ENCODE assay signal across 8 mouse cellular contexts in the genomic region with DNA sequence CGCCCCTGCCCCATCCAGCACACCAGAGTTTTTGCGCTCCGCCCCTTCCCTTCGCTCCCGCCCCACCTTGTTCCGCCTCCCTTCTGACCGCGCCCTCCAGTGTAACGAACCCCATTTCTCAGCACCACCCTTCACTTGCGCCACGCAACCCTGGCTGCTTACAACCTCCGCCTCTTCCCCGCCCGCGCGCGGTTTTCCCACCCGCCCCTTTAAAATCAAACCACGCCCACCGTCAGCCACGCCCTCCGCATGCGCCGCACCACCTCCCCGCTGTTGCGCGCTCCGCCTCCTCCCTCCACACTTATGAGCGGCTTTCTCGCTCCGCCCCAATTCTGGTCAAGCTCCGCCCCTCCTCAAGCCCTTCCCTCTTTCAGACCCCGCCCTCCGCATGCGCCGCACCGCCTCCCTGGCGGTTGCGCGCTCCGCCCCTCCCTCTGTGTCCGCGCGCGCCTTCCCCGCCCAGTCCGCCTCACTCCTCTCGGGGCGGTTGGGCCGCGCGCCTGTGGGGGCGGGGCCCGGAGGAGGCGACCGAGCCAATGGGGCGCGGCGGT. TPM values are rescaled to one million over a fixed set of nuclear protein-coding genes. Genes with fewer than 3 reads are reported as not detected.
A peak's percentile ranks its signal among the peaks of the same experiment; 100 is the strongest.
DNase-seq lines count a peak whose midpoint lies in the region; ATAC-seq and TF ChIP-seq lines count a peak whose summit lies in the region.

Gene Vkorc1l1, plus strand, starts transcription at position 476 of the 551 bp plus-strand sequence.

- under 1% methylated on average over 58 of the region's 59 CpGs for WGBS in bone marrow, adult 2 months
- WGBS in embryonic facial prominence, embryonic 15.5 days: under 1% methylated on average over 58 of the region's 59 CpGs
- WGBS in limb, embryonic 14.5 days: under 1% methylated on average over 56 of the region's 59 CpGs
- 1% methylated on average over 44 of the region's 59 CpGs for WGBS in midbrain, postnatal 0 days

- H3K9ac ChIP-seq in embryonic facial prominence, embryonic 15.5 days: peak within 1 kb of the TSS; percentile 85
- peak within 1 kb of the TSS; percentile 85 for H3K9ac ChIP-seq in limb, embryonic 14.5 days (ENCODE audit: low read depth, low read length, severe bottlenecking)
- H3K9ac ChIP-seq in midbrain, postnatal 0 days (replicated peaks; ENCODE audit: low read length, poor library complexity, severe bottlenecking): peak within 1 kb of the TSS; percentile 87

- peak; percentile 7; the same call in 1 of the 2 replicates for TF ChIP-seq POLR2A in bone marrow, adult 2 months (IDR thresholded peaks at IDR 0.05; ENCODE audit: borderline replicate concordance, control insufficient read depth, low read depth, low read length)
- TF ChIP-seq POLR2A in limb, embryonic 14.5 days (IDR thresholded peaks at IDR 0.05; ENCODE audit: borderline replicate concordance, extremely low read depth, insufficient read depth, insufficient read length): no peak

- peak; percentile 100 for DNase-seq in 416B (ENCODE audit: low read depth)
- peak; percentile 98 for DNase-seq in heart, adult 8-10 months (ENCODE audit: low spot score)
- peak; percentile 99 for DNase-seq in kidney, adult 9 months
- peak; percentile 96 for DNase-seq in limb, embryonic 14.5 days (ENCODE audit: low spot score)
- DNase-seq in midbrain, postnatal 0 days (ENCODE audit: low spot score): peak; percentile 98
- DNase-seq in spleen, postnatal 14 days (ENCODE audit: low spot score in 2 of 2): peak; percentile 99 to 100

- H3K27ac ChIP-seq in bone marrow, adult 2 months (ENCODE audit: control insufficient read depth, insufficient read depth, low read depth, low read length, poor library complexity): peak within 1 kb of the TSS; percentile 83
- peak within 1 kb of the TSS; percentile 69 for H3K27ac ChIP-seq in embryonic facial prominence, embryonic 15.5 days (replicated peaks)
- no peak within 1 kb of the TSS for H3K27ac ChIP-seq in limb, embryonic 14.5 days (replicated peaks; ENCODE audit: low read depth, low read length)
- H3K27ac ChIP-seq in midbrain, postnatal 0 days (ENCODE audit: low read depth, low read length): peak within 1 kb of the TSS; percentile 59

- no peaks in the 10 kb centered on the region for H3K9me3 ChIP-seq in embryonic facial prominence, embryonic 15.5 days (replicated peaks)
- H3K9me3 ChIP-seq in limb, embryonic 14.5 days (ENCODE audit: control insufficient read depth, low read length): no peaks in the 10 kb centered on the region
- no peaks in the 10 kb centered on the region for H3K9me3 ChIP-seq in midbrain, postnatal 0 days (ENCODE audit: low read length)

- H3K36me3 ChIP-seq in embryonic facial prominence, embryonic 15.5 days: peaks cover 6% of the 10 kb centered on the region; the same call in 1 of the 2 replicates
- peaks cover 9% of the 10 kb centered on the region for H3K36me3 ChIP-seq in limb, embryonic 14.5 days (ENCODE audit: control insufficient read depth, insufficient read depth, low read length)
- no peaks in the 10 kb centered on the region for H3K36me3 ChIP-seq in midbrain, postnatal 0 days (ENCODE audit: insufficient read depth, low read length)

- no peak for TF ChIP-seq CTCF in bone marrow, adult 2 months (IDR thresholded peaks at IDR 0.05; ENCODE audit: control insufficient read depth, insufficient read depth, low read length)
- TF ChIP-seq CTCF in midbrain, postnatal 0 days (IDR thresholded peaks at IDR 0.05): no peak

- peak; percentile 98 for ATAC-seq in embryonic facial prominence, embryonic 15.5 days (ENCODE audit: insufficient number of reproducible peaks, low FRiP score, low TSS enrichment, low read depth)
- peak; percentile 97 for ATAC-seq in limb, embryonic 14.5 days (ENCODE audit: low FRiP score, low read depth)
- peak; percentile 95 for ATAC-seq in midbrain, postnatal 0 days (ENCODE audit: low FRiP score)

- H3K4me3 ChIP-seq in bone marrow, adult 2 months (replicated peaks; ENCODE audit: control insufficient read depth, low read depth, low read length): peak within 1 kb of the TSS; percentile 83
- H3K4me3 ChIP-seq in embryonic facial prominence, embryonic 15.5 days (replicated peaks): peak within 1 kb of the TSS; percentile 93
- H3K4me3 ChIP-seq in limb, embryonic 14.5 days (replicated peaks; ENCODE audit: low read length): peak within 1 kb of the TSS; percentile 73
- peak within 1 kb of the TSS; percentile 78 for H3K4me3 ChIP-seq in midbrain, postnatal 0 days (ENCODE audit: low read depth, low read length)

- H3K4me1 ChIP-seq in bone marrow, adult 2 months (ENCODE audit: control insufficient read depth, insufficient read depth, low read length): no peaks in the 10 kb centered on the region; the same call in 1 of the 2 replicates
- H3K4me1 ChIP-seq in embryonic facial prominence, embryonic 15.5 days: 0 out of 2 replicates have a peak, but pooled peaks cover 4% of the 10 kb centered on the region
- H3K4me1 ChIP-seq in limb, embryonic 14.5 days (ENCODE audit: control insufficient read depth, insufficient read depth, low read length): no peaks in the 10 kb centered on the region
- H3K4me1 ChIP-seq in midbrain, postnatal 0 days (ENCODE audit: insufficient read depth, low read length): peaks cover 2% of the 10 kb centered on the region; the same call in 1 of the 2 replicates

- H3K4me2 ChIP-seq in embryonic facial prominence, embryonic 15.5 days (replicated peaks): peak within 1 kb of the TSS; percentile 72
- peak within 1 kb of the TSS; percentile 74 for H3K4me2 ChIP-seq in limb, embryonic 14.5 days (replicated peaks; ENCODE audit: low read depth, low read length, severe bottlenecking)
- H3K4me2 ChIP-seq in midbrain, postnatal 0 days (ENCODE audit: low read depth, low read length, poor library complexity, severe bottlenecking): peak within 1 kb of the TSS; percentile 65

- no peaks in the 10 kb centered on the region for H3K27me3 ChIP-seq in embryonic facial prominence, embryonic 15.5 days
- H3K27me3 ChIP-seq in limb, embryonic 14.5 days (ENCODE audit: control insufficient read depth, insufficient read depth, low read length): no peaks in the 10 kb centered on the region
- no peaks in the 10 kb centered on the region for H3K27me3 ChIP-seq in midbrain, postnatal 0 days (ENCODE audit: insufficient read depth, low read length)

RNA-seq across cellular contexts. Expression of gene Vkorc1l1, which starts in this region (rescaled TPM):
- polyA plus RNA-seq in bone marrow, adult 2 months (2011; ENCODE audit: insufficient read depth, insufficient read length, low replicate concordance, missing spikeins): 14.4 and 15.2 TPM in 2 replicates
- 24.8 and 24.9 TPM in 2 replicates for polyA plus RNA-seq in embryonic facial prominence, embryonic 15.5 days (2015; fragmentation: Nextera tagmentation; extraction: Ambion mirVana)
- total RNA-seq in heart, adult 8-10 months (2022): 10 to 100 TPM; 14.7 to 18.3 (median 17.0) TPM
- 35.7 and 41.8 TPM in 2 replicates for polyA plus RNA-seq in limb, embryonic 14.5 days (2012; rRNA removed)
- polyA plus RNA-seq in limb, embryonic 14.5 days (2014; fragmentation: Nextera tagmentation; extraction: Ambion mirVana): 25.8 and 26.1 TPM in 2 replicates
- total RNA-seq in midbrain, postnatal 0 days (2014; rRNA removed): 78.5 and 87.1 TPM in 2 replicates
- polyA plus RNA-seq in midbrain, postnatal 0 days (2015; fragmentation: Nextera tagmentation; extraction: Ambion mirVana): 21.0 and 22.8 TPM in 2 replicates
